Mouse (Mus musculus) thymus, adult 2 months (tissue): ENCODE measurements around the gene Acsl5.

Experiments used
- CTCF ChIP-seq: fragments of 200-500 bp; IDR thresholded peaks from 2 replicates; pipeline ENCODE4 v1.5.1; 2012; ENCODE audit warnings: mild to moderate bottlenecking, control low read depth, low read length, moderate library complexity, borderline replicate concordance; ENCODE audit not compliant: control insufficient read depth, poor library complexity, insufficient read depth; ENCODE audit errors: extremely low read depth
- POLR2A ChIP-seq: fragments of 200-500 bp; IDR thresholded peaks from 2 replicates; pipeline ENCODE4 v1.6.1; 2012; ENCODE audit warnings: mild to moderate bottlenecking, low read length, control low read depth, moderate library complexity; ENCODE audit not compliant: control insufficient read depth, poor library complexity, insufficient read depth; ENCODE audit errors: extremely low read depth

- no peak for TF ChIP-seq CTCF
- no peak for TF ChIP-seq POLR2A
Observed at GRCm38 (mm10) chr19:55236564-55236963, 15.2 kb upstream of the Acsl5 start.
